Mouse (Mus musculus): Measurements from ENCODE around the gene Prr18. TPM values are rescaled to one million over a fixed set of nuclear protein-coding genes. Genes with fewer than 3 reads are reported as not detected.

Gene Prr18
- total RNA-seq (2023): 1 to 10 TPM; 1.2 to 1.3 TPM

DNA sequence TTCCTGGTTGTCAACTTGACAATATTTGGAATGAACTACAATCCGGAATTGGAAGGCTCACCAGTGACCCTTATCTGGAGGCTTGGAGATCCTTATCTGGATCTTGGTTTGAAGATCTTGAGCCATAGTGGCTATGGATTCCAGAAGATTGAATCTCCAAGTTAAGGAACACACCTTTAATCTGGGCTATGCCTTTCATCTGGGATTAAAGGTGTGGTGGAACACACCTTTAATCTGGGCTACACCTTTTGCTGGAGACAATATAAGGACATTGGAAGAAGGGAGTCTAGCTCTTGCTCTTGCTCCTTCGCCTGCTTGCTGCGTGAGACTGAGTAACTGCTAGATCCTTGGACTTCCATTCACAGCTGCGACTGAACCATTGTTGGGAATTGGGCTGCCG, at the start of gene Prr18:
Gene Prr18 (plus strand): TSS at position 301 of the 400 bp plus-strand sequence.

DNA sequence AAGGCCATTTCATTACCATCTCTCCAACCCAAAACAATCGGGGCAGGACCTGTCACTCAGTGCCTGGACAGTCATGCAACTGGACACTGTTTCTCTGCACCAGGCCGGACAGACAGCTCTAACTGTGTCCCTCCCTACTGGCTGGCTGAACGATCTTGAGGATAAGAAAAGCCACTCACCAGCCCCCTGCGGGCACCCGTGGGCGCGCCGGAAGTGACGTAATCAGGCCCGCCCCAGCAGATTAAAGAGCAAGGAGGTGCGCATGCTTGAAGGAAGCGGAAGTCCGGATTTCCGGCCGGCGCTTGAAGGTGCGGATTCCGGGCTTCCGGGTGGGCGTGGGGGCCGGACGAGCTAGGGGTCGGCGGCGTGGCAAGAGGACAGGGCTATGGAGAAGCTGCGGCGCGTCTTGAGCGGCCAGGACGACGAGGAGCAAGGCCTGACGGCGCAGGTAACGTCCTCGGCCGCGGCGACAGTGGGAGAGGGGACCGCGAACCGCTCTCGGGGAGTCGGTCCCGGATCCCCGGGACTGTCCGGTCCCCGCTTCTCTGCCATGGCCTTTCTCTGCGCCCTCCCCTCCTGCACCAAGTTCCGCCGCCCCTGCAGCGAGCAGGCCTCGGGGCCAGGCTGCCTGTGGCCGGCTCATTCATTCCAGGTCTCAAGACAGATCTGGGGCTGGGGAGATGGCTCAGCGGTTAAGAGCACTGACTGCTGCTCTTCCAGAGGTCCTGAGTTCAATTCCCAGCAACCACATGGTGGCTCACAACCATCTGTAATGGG, 26.2 kb upstream of the Prr18 start, which contains the start of gene Sft2d1:
Gene Sft2d1 (plus strand): TSS at position 265 of the 777 bp plus-strand sequence.

DNA sequence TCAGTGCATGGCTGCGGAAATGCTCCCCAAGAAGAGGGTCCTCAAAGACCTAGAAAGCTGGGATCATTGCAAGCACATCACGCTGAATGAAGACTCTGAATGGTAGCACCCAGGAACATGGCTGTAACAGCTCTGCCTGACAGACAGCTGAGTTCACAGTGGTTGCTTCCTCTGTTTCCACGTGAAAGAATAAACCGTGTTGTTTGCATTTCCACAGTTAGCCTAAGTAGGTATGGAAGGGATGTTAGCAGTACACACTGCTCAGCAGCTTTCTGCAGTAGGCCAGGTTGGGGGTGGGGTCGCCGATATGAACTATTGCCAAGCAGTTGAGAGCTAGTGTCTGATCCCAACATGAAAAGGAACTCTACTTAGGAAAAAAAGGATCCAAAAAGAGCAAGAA, 18.4 kb downstream of the Prr18 start, which contains the start of gene T2:
Gene T2 (plus strand): TSS at position 301 of the 400 bp plus-strand sequence.

Other genes with a start within 250 kb of the Prr18 start
- gene Gm49673, start 189.7 kb upstream of the Prr18 start, total RNA-seq (2023): 1 to 10 TPM; 1.5 to 4.9 TPM
- 10 to 100 TPM; 40.6 to 54.0 TPM for gene Rnaset2a, start 189.4 kb upstream of the Prr18 start, total RNA-seq (2023)
- 10 to 100 TPM; 33.2 to 35.1 TPM for gene Fgfr1op, start 172.0 kb upstream of the Prr18 start, total RNA-seq (2023)
- 1 to 10 TPM; 3.1 to 4.8 TPM for gene Ccr6, start 101.4 kb upstream of the Prr18 start, total RNA-seq (2023)
- 10 to 100 TPM; 40.6 to 43.8 TPM for gene Mpc1, start 54.6 kb upstream of the Prr18 start, total RNA-seq (2023)
- gene Sft2d1, start 26.4 kb upstream of the Prr18 start, total RNA-seq (2023): 100 to 1,000 TPM in 1 of 2 experiments, 10 to 100 TPM in 1; 93.9 to 121 TPM
- gene T2, start 18.5 kb downstream of the Prr18 start, total RNA-seq (2023): under 1 TPM in 1 of 2 experiments, not detected in 1; 0.30 TPM
- not detected for gene T, start 97.0 kb downstream of the Prr18 start, total RNA-seq (2023)
- gene Pde10a, start 187.9 kb downstream of the Prr18 start, total RNA-seq (2023): not detected
- not detected for gene Gm17087, start 229.5 kb downstream of the Prr18 start, total RNA-seq (2023)

All from T-cell, adult 66 days (primary cell).